Mouse (Mus musculus): ENCODE measurements around the gene Hoxc10. TPM values are rescaled to one million over a fixed set of nuclear protein-coding genes. Genes with fewer than 3 reads are reported as not detected.

Gene Hoxc10
- polyA plus RNA-seq, 1 experiment from 2014 or later, result not detected

DNA sequence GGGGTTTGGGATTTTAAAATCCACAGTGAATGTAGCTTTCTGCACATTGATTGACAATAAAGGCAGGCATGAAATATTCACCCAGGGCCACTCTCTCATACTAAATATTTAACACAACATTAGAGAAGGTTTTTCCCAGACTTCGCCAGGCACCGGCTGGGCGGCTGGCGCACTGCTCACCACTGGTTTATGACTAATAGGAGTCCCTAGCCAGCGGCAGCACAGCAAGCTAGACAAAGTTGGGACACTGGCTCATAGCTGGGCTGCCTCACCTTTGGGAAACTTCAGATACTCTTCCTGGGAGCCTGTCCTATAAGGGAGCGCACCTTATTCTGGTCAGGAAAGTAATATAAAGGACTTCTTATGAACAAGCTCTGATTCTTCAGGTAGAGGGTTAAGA is 13.0 kb upstream of the Hoxc10 start:
- Histone ChIP-seq H3K4me1 (ENCODE audit: control insufficient read depth, insufficient read depth, low read length) (no peaks in the 10 kb centered on the region), H3K27ac (ENCODE audit: low read depth, low read length) (no peak overlapping the region)
- 2% methylated on average over 6 of the region's 6 CpGs for WGBS

DNA sequence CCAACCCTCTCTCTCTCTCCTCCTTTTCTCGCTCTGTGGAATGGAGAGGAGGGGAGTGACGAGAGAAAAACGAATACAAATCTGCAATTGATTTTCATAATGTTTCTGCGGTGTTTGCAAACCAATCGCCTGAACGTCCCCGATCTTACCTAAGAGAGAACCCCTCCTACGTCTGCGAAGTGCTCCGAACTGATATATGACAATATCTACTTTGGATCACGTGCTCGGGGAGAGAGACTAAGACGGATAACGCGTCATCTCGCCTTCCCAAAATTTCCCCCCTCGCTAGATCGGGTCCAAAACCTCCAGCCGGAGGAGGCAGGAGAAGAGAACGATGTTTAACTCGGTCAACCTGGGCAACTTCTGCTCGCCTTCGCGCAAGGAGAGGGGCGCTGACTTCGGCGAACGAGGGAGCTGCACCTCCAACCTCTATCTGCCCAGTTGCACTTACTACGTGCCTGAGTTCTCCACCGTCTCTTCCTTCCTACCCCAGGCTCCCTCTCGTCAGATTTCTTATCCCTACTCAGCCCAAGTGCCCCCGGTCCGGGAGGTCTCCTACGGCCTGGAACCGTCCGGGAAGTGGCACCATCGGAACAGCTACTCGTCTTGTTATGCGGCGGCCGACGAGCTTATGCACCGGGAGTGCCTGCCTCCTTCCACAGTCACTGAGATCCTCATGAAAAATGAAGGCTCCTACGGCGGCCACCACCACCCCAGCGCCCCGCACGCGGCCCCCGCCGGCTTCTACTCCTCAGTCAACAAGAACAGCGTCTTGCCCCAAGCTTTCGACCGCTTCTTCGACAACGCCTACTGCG is 12.2 kb upstream of the Hoxc10 start, which contains the start of gene Hoxc11:
TSS of gene Hoxc11 (plus strand) at position 236 of the 815 bp plus-strand sequence.
- DNase-seq (ENCODE audit: low spot score), result no peak
- WGBS, result under 1% methylated on average over 55 of the region's 57 CpGs

More for the DNA sequence above, 13.0 kb upstream of the Hoxc10 start:
- DNase-seq (ENCODE audit: low spot score) (no peak), ATAC-seq (no peak)
- Histone ChIP-seq H3K4me2 (ENCODE audit: low read length) (no peak overlapping the region), H3K36me3 (ENCODE audit: control insufficient read depth, insufficient read depth, low read length) (no peaks in the 10 kb centered on the region), H3K9me3 (replicated peaks; ENCODE audit: control insufficient read depth, low read length) (no peaks in the 10 kb centered on the region), H3K4me3 (ENCODE audit: low read depth, low read length) (no peak overlapping the region), H3K27me3 (replicated peaks; ENCODE audit: control insufficient read depth, insufficient read depth, low read length) (peaks cover 98% of the 10 kb centered on the region), H3K9ac (ENCODE audit: low read length) (no peak overlapping the region)

DNA sequence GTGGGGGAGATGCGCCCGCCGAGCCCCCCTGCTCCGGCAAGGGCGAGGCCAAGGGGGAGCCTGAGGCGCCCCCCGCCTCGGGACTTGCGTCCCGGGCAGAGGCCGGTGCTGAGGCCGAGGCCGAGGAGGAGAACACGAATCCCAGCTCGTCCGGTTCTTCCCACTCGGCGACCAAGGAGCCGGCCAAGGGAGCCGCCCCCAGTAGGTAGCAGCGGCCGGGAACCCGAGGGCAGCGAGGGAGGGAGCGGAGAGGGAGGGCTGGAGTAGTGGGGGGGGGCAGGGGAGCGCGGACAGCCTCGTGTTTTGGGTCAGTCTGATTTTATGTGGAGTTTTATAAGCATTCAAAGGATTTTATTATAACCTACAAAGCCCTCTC is 11.6 kb upstream of the Hoxc10 start:
- H3K4me3 ChIP-seq (ENCODE audit: low read depth, low read length), result no peak overlapping the region
- no peak overlapping the region for H3K27ac ChIP-seq (ENCODE audit: low read depth, low read length)
- no peaks in the 10 kb centered on the region for H3K36me3 ChIP-seq (ENCODE audit: control insufficient read depth, insufficient read depth, low read length)
- H3K9ac ChIP-seq (ENCODE audit: low read length), result no peak overlapping the region
- no peak for DNase-seq (ENCODE audit: low spot score)
- H3K27me3 ChIP-seq (replicated peaks; ENCODE audit: control insufficient read depth, insufficient read depth, low read length), result peaks cover 96% of the 10 kb centered on the region
- no peaks in the 10 kb centered on the region for H3K9me3 ChIP-seq (replicated peaks; ENCODE audit: control insufficient read depth, low read length)
- H3K4me1 ChIP-seq (ENCODE audit: control insufficient read depth, insufficient read depth, low read length), result no peaks in the 10 kb centered on the region
- 2% methylated on average over 28 of the region's 28 CpGs for WGBS
- ATAC-seq, result no peak
- H3K4me2 ChIP-seq (ENCODE audit: low read length), result no peak overlapping the region

More for the DNA sequence above, 12.2 kb upstream of the Hoxc10 start, which contains the start of gene Hoxc11:
- Histone ChIP-seq H3K36me3 (ENCODE audit: control insufficient read depth, insufficient read depth, low read length) (no peaks in the 10 kb centered on the region), H3K4me1 (ENCODE audit: control insufficient read depth, insufficient read depth, low read length) (no peaks in the 10 kb centered on the region), H3K27ac (ENCODE audit: low read depth, low read length) (no peak within 1 kb of the TSS), H3K4me3 (ENCODE audit: low read depth, low read length) (no peak within 1 kb of the TSS), H3K9ac (ENCODE audit: low read length) (no peak within 1 kb of the TSS), H3K4me2 (ENCODE audit: low read length) (no peak within 1 kb of the TSS), H3K27me3 (replicated peaks; ENCODE audit: control insufficient read depth, insufficient read depth, low read length) (peaks cover 96% of the 10 kb centered on the region), H3K9me3 (replicated peaks; ENCODE audit: control insufficient read depth, low read length) (no peaks in the 10 kb centered on the region)
- no peak for ATAC-seq

DNA sequence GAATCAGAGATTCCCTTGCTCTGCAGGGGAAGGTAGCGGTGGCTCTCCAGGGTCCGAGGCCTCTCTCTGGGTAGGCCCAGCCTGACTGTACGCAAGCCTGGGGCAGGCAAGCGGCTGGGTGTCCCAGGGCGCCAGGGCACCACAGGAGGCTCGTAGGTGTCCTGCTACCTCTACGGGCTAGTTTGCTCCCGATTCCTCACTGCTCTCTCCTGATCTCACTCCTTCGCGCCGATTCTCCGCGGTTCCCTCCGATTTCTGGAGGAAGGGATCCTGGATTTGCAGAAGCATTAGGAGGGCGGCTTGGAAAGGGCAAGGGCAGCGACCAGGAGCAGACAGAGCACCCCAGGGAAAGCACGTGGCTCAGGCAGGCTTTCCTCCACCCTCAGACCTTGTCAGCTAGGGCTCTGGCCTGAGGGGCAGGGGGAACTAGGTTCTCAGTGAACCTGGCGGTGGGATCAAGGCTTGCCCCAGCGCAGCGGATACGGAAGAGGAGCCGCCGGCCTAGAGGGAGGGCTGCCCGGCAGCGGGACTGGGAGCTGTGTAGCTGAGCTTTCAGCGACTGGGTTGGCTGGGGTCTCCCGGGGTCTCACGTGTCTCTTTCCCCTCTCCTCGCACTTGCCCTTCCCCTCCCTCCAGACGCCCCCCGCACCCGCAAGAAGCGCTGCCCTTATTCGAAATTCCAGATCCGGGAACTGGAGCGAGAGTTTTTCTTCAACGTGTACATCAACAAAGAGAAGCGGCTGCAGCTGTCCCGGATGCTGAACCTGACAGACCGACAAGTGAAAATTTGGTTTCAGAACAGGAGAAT is 10.6 kb upstream of the Hoxc10 start:
- H3K4me1 ChIP-seq (ENCODE audit: control insufficient read depth, insufficient read depth, low read length), result no peaks in the 10 kb centered on the region
- WGBS, result under 1% methylated on average over 39 of the region's 40 CpGs
- no peak for DNase-seq (ENCODE audit: low spot score)

DNA sequence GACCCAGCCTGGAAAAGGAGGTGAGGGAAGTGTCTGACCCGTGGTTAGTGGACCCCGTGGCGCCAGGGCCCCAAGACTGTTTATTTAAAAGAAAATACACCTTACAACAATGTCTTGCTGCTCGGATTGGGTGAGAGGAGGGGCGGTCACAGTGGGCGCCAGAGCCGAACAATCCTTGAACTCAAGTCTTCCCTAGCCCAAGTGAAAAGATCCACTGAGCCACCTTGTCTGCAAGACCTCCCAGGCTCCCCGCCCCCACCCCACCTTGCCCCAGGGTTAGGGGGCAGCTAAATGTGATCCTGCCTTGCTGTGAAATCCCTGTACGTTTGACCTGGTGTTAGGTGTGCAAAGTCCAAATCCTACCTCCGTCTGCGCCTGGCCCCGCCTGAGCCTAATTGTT is 9.7 kb upstream of the Hoxc10 start:
- no peaks in the 10 kb centered on the region for H3K36me3 ChIP-seq (ENCODE audit: control insufficient read depth, insufficient read depth, low read length)
- no peak overlapping the region for H3K4me2 ChIP-seq (ENCODE audit: low read length)
- 0% methylated on average over 12 of the region's 12 CpGs for WGBS

More for the DNA sequence above, 10.6 kb upstream of the Hoxc10 start:
- ATAC-seq, result no peak
- no peak overlapping the region for H3K9ac ChIP-seq (ENCODE audit: low read length)
- peaks cover 95% of the 10 kb centered on the region for H3K27me3 ChIP-seq (replicated peaks; ENCODE audit: control insufficient read depth, insufficient read depth, low read length)
- no peak overlapping the region for H3K27ac ChIP-seq (ENCODE audit: low read depth, low read length)
- no peaks in the 10 kb centered on the region for H3K36me3 ChIP-seq (ENCODE audit: control insufficient read depth, insufficient read depth, low read length)
- H3K4me3 ChIP-seq (ENCODE audit: low read depth, low read length), result no peak overlapping the region
- H3K9me3 ChIP-seq (replicated peaks; ENCODE audit: control insufficient read depth, low read length), result no peaks in the 10 kb centered on the region
- no peak overlapping the region for H3K4me2 ChIP-seq (ENCODE audit: low read length)

DNA sequence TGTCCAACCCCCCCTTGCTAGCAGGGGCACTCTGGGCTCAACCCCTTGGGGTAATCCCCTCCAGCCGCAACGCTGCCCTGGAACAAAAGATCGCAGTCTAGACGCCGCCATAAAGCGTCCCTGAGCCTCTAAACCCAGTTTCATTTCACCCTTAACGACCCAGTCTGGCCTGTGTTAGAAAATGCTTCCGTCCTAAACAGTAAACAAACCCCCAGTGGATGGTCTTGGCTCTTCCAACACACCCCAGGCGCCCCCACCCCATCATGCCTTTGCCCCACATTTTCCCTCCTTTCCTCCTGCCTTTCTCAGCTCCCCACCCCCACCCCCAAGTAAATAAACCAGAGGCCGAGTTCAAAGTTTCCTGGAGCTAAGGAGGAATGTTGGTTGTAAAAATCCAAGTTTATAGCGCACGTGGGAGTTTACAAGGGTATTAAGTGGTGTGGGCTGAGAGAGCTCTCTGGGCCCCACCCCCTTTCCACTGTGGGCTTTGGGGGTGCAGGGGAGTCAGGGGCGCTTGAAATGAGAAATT is 6.9 kb upstream of the Hoxc10 start:
- 0% methylated on average over 13 of the region's 13 CpGs for WGBS
- no peak overlapping the region for H3K4me3 ChIP-seq (ENCODE audit: low read depth, low read length)
- no peak overlapping the region for H3K27ac ChIP-seq (ENCODE audit: low read depth, low read length)
- peaks cover 91% of the 10 kb centered on the region for H3K27me3 ChIP-seq (replicated peaks; ENCODE audit: control insufficient read depth, insufficient read depth, low read length)
- no peaks in the 10 kb centered on the region for H3K36me3 ChIP-seq (ENCODE audit: control insufficient read depth, insufficient read depth, low read length)
- ATAC-seq, result no peak
- H3K4me1 ChIP-seq (ENCODE audit: control insufficient read depth, insufficient read depth, low read length), result no peaks in the 10 kb centered on the region
- H3K9me3 ChIP-seq (replicated peaks; ENCODE audit: control insufficient read depth, low read length), result no peaks in the 10 kb centered on the region
- no peak for DNase-seq (ENCODE audit: low spot score)
- no peak overlapping the region for H3K9ac ChIP-seq (ENCODE audit: low read length)
- H3K4me2 ChIP-seq (ENCODE audit: low read length), result no peak overlapping the region

More for the DNA sequence above, 9.7 kb upstream of the Hoxc10 start:
- Histone ChIP-seq H3K9ac (ENCODE audit: low read length) (no peak overlapping the region), H3K4me3 (ENCODE audit: low read depth, low read length) (no peak overlapping the region), H3K9me3 (replicated peaks; ENCODE audit: control insufficient read depth, low read length) (no peaks in the 10 kb centered on the region), H3K27ac (ENCODE audit: low read depth, low read length) (no peak overlapping the region), H3K4me1 (ENCODE audit: control insufficient read depth, insufficient read depth, low read length) (no peaks in the 10 kb centered on the region), H3K27me3 (replicated peaks; ENCODE audit: control insufficient read depth, insufficient read depth, low read length) (peaks cover 94% of the 10 kb centered on the region)
- ATAC-seq (no peak), DNase-seq (ENCODE audit: low spot score) (no peak)

DNA sequence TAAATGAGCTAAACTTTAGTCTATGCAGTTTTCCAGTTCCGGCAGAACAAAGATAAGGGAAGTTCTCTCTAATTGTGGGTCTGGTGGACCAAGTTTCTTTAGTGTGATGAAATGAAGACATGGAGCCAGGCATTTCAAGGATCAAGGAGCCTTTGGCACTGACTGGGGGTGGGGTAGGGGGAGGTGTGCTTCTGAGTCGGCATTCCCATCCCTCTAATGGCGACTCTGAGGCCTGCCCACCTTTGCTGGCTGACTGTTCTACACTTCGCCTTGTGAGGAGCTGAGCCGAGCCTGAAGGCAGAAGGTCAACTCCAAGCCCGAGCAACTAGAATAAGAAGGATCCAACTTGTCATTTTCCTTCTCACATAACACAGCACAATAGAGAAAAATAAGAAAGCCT is 4.9 kb upstream of the Hoxc10 start:
- DNase-seq (ENCODE audit: low spot score), result no peak
- no peak for ATAC-seq
- Histone ChIP-seq H3K4me1 (ENCODE audit: control insufficient read depth, insufficient read depth, low read length) (no peaks in the 10 kb centered on the region), H3K27me3 (replicated peaks; ENCODE audit: control insufficient read depth, insufficient read depth, low read length) (peaks cover 93% of the 10 kb centered on the region), H3K4me2 (ENCODE audit: low read length) (no peak overlapping the region), H3K9ac (ENCODE audit: low read length) (no peak overlapping the region), H3K36me3 (ENCODE audit: control insufficient read depth, insufficient read depth, low read length) (no peaks in the 10 kb centered on the region), H3K27ac (ENCODE audit: low read depth, low read length) (no peak overlapping the region), H3K9me3 (replicated peaks; ENCODE audit: control insufficient read depth, low read length) (no peaks in the 10 kb centered on the region), H3K4me3 (ENCODE audit: low read depth, low read length) (no peak overlapping the region)
- WGBS, result 2% methylated on average over 6 of the region's 6 CpGs

DNA sequence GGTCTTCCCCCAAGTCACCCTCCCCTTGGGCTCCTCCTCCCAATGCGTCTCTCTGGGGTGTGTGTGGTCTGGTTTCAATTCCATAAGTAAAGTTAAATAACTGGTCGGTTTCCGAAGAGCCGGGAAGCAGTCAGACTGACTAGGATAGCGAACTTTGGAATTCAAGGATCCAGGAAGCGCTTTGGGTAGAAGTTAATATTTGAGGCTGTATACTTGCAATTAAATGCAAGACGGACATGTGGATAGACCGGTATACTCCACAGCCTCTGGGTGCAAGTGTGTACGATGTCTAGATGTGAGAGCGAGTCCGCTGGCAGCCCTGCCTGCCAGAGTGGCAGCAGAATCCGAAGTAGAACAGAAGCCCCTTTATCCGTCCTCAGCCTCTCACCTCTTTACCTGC is 4.1 kb upstream of the Hoxc10 start:
- DNase-seq (ENCODE audit: low spot score) (no peak), ATAC-seq (no peak)
- no peaks in the 10 kb centered on the region for H3K36me3 ChIP-seq (ENCODE audit: control insufficient read depth, insufficient read depth, low read length)
- H3K4me2 ChIP-seq (ENCODE audit: low read length), result no peak overlapping the region
- H3K9ac ChIP-seq (ENCODE audit: low read length), result no peak overlapping the region
- H3K27me3 ChIP-seq (replicated peaks; ENCODE audit: control insufficient read depth, insufficient read depth, low read length), result peaks cover 93% of the 10 kb centered on the region
- no peaks in the 10 kb centered on the region for H3K9me3 ChIP-seq (replicated peaks; ENCODE audit: control insufficient read depth, low read length)
- H3K27ac ChIP-seq (ENCODE audit: low read depth, low read length), result no peak overlapping the region
- H3K4me3 ChIP-seq (ENCODE audit: low read depth, low read length), result no peak overlapping the region
- 2% methylated on average over 13 of the region's 13 CpGs for WGBS
- H3K4me1 ChIP-seq (ENCODE audit: control insufficient read depth, insufficient read depth, low read length), result no peaks in the 10 kb centered on the region

Data from forebrain, embryonic 14.5 days (tissue).